Mouse (Mus musculus): ENCODE data around the gene Drc3. TPM values are rescaled to one million over a fixed set of nuclear protein-coding genes. Genes with fewer than 3 reads are reported as not detected.

Drc3 gene
- polyA plus RNA-seq, 1 experiment, result 6.9 TPM

GRCm38 (mm10) chr11:60317376-60318102 is 35.6 kb upstream of the Drc3 start:
- H3K9ac ChIP-seq (ENCODE audit: low read depth, poor library complexity, severe bottlenecking), result no peak overlapping the region
- TF ChIP-seq POLR2A (IDR thresholded peaks at IDR 0.05; ENCODE audit: insufficient read depth, low read length), result no peak
- TF ChIP-seq CTCF (IDR thresholded peaks at IDR 0.05; ENCODE audit: low read depth, low read length), result no peak
- no peak for TF ChIP-seq EP300 (IDR thresholded peaks at IDR 0.05; ENCODE audit: insufficient read depth, low read depth, low read length)
- H3K9me3 ChIP-seq (replicated peaks; ENCODE audit: control insufficient read depth, insufficient read depth, low read length, poor library complexity, severe bottlenecking), result no peaks in the 10 kb centered on the region
- H3K4me3 ChIP-seq (ENCODE audit: low read depth, low read length), result no peak overlapping the region
- no peaks in the 10 kb centered on the region for H3K36me3 ChIP-seq (ENCODE audit: control insufficient read depth, insufficient read depth, low read length, poor library complexity, severe bottlenecking)
- H3K27ac ChIP-seq (ENCODE audit: insufficient read depth, low read length), result no peak overlapping the region
- H3K27me3 ChIP-seq (ENCODE audit: control insufficient read depth, insufficient read depth, low read length, poor library complexity, severe bottlenecking), result no peaks in the 10 kb centered on the region
- no peaks in the 10 kb centered on the region for H3K4me1 ChIP-seq (ENCODE audit: control insufficient read depth, insufficient read depth, low read length)

DNA sequence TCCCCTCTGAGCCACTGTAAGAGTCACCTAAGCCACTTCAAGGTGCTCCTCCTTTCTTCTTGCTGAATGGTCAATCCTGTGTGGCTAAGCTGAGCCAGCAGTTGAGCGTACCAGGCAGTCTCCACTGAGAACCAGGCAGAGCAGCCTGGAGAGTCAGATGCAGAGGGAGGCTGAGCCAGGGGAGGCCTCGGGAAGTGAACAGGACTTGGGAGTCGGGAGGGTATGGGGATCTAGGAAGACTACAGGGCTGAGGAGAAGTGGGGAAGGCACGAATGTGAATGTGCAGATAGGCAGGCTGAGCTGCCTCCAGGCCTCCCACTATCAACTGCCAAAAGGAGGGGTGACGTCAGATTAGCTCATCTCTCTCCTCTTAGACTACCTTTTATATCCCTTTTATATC is 34.4 kb upstream of the Drc3 start:
- no peak overlapping the region for H3K4me3 ChIP-seq (ENCODE audit: low read depth, low read length)
- TF ChIP-seq EP300 (IDR thresholded peaks at IDR 0.05; ENCODE audit: insufficient read depth, low read depth, low read length) (no peak), POLR2A (IDR thresholded peaks at IDR 0.05; ENCODE audit: insufficient read depth, low read length) (no peak), CTCF (IDR thresholded peaks at IDR 0.05; ENCODE audit: low read depth, low read length) (no peak)
- H3K36me3 ChIP-seq (ENCODE audit: control insufficient read depth, insufficient read depth, low read length, poor library complexity, severe bottlenecking), result no peaks in the 10 kb centered on the region
- no peaks in the 10 kb centered on the region for H3K27me3 ChIP-seq (ENCODE audit: control insufficient read depth, insufficient read depth, low read length, poor library complexity, severe bottlenecking)
- H3K4me1 ChIP-seq (ENCODE audit: control insufficient read depth, insufficient read depth, low read length), result no peaks in the 10 kb centered on the region
- H3K27ac ChIP-seq (ENCODE audit: insufficient read depth, low read length), result no peak overlapping the region
- H3K9me3 ChIP-seq (replicated peaks; ENCODE audit: control insufficient read depth, insufficient read depth, low read length, poor library complexity, severe bottlenecking), result no peaks in the 10 kb centered on the region
- H3K9ac ChIP-seq (ENCODE audit: low read depth, poor library complexity, severe bottlenecking), result no peak overlapping the region

- no peak overlapping the region for H3K4me3 ChIP-seq (ENCODE audit: low read depth, low read length)
- H3K4me1 ChIP-seq (ENCODE audit: control insufficient read depth, insufficient read depth, low read length), result no peaks in the 10 kb centered on the region
- H3K9ac ChIP-seq (ENCODE audit: low read depth, poor library complexity, severe bottlenecking), result no peak overlapping the region
- no peaks in the 10 kb centered on the region for H3K9me3 ChIP-seq (replicated peaks; ENCODE audit: control insufficient read depth, insufficient read depth, low read length, poor library complexity, severe bottlenecking)
- H3K27me3 ChIP-seq (ENCODE audit: control insufficient read depth, insufficient read depth, low read length, poor library complexity, severe bottlenecking), result no peaks in the 10 kb centered on the region
- no peak for TF ChIP-seq EP300 (IDR thresholded peaks at IDR 0.05; ENCODE audit: insufficient read depth, low read depth, low read length)
- no peak for TF ChIP-seq CTCF (IDR thresholded peaks at IDR 0.05; ENCODE audit: low read depth, low read length)
- no peak for TF ChIP-seq POLR2A (IDR thresholded peaks at IDR 0.05; ENCODE audit: insufficient read depth, low read length)
- H3K27ac ChIP-seq (ENCODE audit: insufficient read depth, low read length), result no peak overlapping the region
- no peaks in the 10 kb centered on the region for H3K36me3 ChIP-seq (ENCODE audit: control insufficient read depth, insufficient read depth, low read length, poor library complexity, severe bottlenecking)
Observed at GRCm38 (mm10) chr11:60319257-60320066, 33.7 kb upstream of the Drc3 start.

DNA sequence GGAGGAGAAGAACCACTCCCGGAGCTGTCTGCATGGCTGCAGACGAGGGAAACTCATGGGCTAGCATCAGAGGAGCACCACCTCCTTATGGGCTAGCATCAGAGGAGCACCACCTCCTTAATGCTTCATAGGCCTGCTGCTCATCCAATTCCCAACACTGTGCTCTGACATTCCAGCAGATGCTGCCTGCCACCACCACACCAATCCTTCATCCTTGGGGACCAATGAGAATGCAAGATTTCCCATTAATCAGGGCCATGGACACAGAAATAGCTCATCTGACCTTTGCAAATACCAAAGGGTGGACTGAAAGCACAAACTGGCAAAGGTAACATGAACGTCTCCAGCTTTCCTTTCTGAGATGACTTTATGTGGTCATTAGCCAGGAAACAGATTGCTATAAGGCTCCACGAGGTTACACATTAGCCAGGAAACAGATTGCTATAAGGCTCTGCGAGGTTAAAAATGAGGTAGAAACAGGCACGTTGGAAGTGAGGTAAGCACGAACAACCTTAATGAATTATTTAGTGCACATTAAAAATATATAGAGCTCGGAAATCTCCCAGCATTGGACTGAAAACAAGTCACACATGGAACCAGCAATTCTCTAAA is 32.6 kb upstream of the Drc3 start:
- Histone ChIP-seq H3K9ac (ENCODE audit: low read depth, poor library complexity, severe bottlenecking) (no peak overlapping the region), H3K27ac (ENCODE audit: insufficient read depth, low read length) (no peak overlapping the region), H3K36me3 (ENCODE audit: control insufficient read depth, insufficient read depth, low read length, poor library complexity, severe bottlenecking) (no peaks in the 10 kb centered on the region), H3K27me3 (ENCODE audit: control insufficient read depth, insufficient read depth, low read length, poor library complexity, severe bottlenecking) (no peaks in the 10 kb centered on the region), H3K4me3 (ENCODE audit: low read depth, low read length) (no peak overlapping the region), H3K4me1 (ENCODE audit: control insufficient read depth, insufficient read depth, low read length) (no peaks in the 10 kb centered on the region), H3K9me3 (replicated peaks; ENCODE audit: control insufficient read depth, insufficient read depth, low read length, poor library complexity, severe bottlenecking) (no peaks in the 10 kb centered on the region)
- TF ChIP-seq EP300 (IDR thresholded peaks at IDR 0.05; ENCODE audit: insufficient read depth, low read depth, low read length) (no peak), CTCF (IDR thresholded peaks at IDR 0.05; ENCODE audit: low read depth, low read length) (no peak), POLR2A (IDR thresholded peaks at IDR 0.05; ENCODE audit: insufficient read depth, low read length) (no peak)

- Histone ChIP-seq H3K4me1 (ENCODE audit: control insufficient read depth, insufficient read depth, low read length) (no peaks in the 10 kb centered on the region), H3K9me3 (replicated peaks; ENCODE audit: control insufficient read depth, insufficient read depth, low read length, poor library complexity, severe bottlenecking) (no peaks in the 10 kb centered on the region), H3K4me3 (ENCODE audit: low read depth, low read length) (no peak overlapping the region), H3K27ac (ENCODE audit: insufficient read depth, low read length) (no peak overlapping the region), H3K27me3 (ENCODE audit: control insufficient read depth, insufficient read depth, low read length, poor library complexity, severe bottlenecking) (no peaks in the 10 kb centered on the region), H3K9ac (ENCODE audit: low read depth, poor library complexity, severe bottlenecking) (no peak overlapping the region), H3K36me3 (ENCODE audit: control insufficient read depth, insufficient read depth, low read length, poor library complexity, severe bottlenecking) (no peaks in the 10 kb centered on the region)
- no peak for TF ChIP-seq POLR2A (IDR thresholded peaks at IDR 0.05; ENCODE audit: insufficient read depth, low read length)
- no peak for TF ChIP-seq CTCF (IDR thresholded peaks at IDR 0.05; ENCODE audit: low read depth, low read length)
- no peak for TF ChIP-seq EP300 (IDR thresholded peaks at IDR 0.05; ENCODE audit: insufficient read depth, low read depth, low read length)
Observed at GRCm38 (mm10) chr11:60321438-60321837, 31.7 kb upstream of the Drc3 start.

All from ES-Bruce4 (cell line).